Mouse (Mus musculus) mouse trophoblast stem cell (cell line): ENCODE measurements around the gene Glt1d1.
"Not testable (repeated sequence)": the region's sequence is repeated elsewhere in the genome, so short reads cannot be mapped to it uniquely, and the experiment has no call there.

Experiments used
- in situ Hi-C, 2 experiments: fragments of 300-500 bp; cut with MseI, MboI; formaldehyde crosslinking; loops; 2 replicates in 1 of 2; 3 replicates in 1 of 2; pipeline ENCODE4 v1.15.1; 2025

Glt1d1 gene

DNA sequence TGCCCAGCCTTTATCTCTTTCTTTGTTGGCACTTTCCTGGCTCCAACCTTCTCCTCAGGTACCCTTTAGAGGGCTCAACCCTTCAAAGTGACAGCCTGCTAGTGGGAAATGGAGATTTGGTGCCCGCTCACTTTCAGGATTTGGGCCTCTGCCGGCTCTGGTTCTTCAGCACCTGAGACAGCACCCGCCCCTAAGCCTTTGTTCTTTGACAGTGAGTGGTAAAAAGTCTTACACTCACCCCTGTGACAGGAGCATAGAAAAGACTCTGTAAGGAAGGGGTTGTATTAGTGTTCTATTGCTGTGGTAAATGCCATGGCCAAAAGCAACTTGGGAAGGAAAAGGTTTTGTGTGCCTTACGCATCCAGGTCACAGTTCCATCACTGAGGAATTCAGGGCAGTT lies 63.8 kb downstream of the Glt1d1 start:
- in situ Hi-C loops = no loop called here

GRCm38 (mm10) chr5:127696602-127697001 lies 64.5 kb downstream of the Glt1d1 start:
- in situ Hi-C loops = no loop called here

DNA sequence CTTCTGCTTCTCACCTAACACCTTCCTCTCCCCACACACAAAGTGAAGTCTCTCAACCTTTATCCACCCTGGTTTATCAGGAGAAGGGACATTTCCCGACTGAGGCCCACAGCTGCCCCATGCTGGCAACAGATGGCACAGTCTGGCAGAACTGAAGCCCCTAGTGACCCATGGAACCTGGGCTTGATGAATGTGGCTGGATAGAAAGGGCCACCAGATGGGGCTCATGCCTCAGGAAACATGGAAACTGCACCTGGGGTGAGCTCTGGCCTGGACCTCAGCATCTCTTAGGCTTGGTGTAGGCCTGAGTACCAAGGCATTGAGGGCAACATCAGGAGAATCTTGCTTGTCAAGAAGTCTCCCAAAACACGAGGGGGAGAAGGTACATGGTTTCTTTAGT lies 66.5 kb downstream of the Glt1d1 start:
- in situ Hi-C loops = no loop called here

- in situ Hi-C loops = no loop called here
Measured at GRCm38 (mm10) chr5:127699679-127700078, 67.6 kb downstream of the Glt1d1 start.

DNA sequence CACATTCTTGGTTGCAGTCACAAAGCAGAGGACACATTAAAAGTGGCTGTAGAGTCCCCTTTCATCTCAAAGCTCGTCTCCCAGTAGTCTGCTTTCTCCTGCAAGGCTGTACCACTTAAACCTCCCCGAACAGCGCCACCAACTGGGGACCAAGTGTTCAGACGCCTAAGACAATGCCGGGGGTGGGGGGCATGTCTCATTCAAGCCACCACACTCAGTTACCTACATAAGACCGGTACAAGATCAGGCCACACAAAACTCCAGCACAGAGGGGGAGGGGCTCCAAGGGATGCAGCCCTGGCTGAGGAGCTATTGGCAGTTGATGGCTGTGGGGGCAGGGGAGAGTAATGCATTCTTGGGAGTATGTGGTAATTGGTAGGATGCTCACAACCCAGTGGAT lies 68.1 kb downstream of the Glt1d1 start:
- in situ Hi-C loops = no loop called here

- in situ Hi-C loops = no loop called here
Measured at GRCm38 (mm10) chr5:127703609-127704180, 71.6 kb downstream of the Glt1d1 start.

DNA sequence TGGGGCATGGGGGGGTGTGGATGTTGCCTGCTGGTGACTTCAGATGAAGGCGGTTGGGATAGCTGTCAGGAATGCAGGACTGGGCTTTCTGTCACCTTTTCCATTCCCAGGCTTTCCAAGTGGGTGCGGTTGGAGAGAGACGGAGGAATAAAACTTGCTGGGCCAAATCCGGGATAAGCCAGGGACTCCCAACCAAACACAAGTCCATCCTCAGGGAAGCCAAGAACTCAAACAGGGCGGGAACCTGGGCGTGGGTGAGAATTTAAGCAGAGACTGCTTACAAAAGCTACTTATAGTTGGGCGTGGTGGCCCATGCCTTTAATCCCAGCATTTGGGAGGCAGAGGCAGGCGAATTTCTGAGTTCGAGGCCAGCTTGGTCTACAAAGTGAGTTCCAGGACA lies 73.2 kb downstream of the Glt1d1 start:
- in situ Hi-C loops = no loop called here

GRCm38 (mm10) chr5:127705976-127706375 lies 73.9 kb downstream of the Glt1d1 start:
- in situ Hi-C loops = no loop called here

- in situ Hi-C loops = no loop called here
Measured at GRCm38 (mm10) chr5:127708143-127708542, 76.1 kb downstream of the Glt1d1 start.

DNA sequence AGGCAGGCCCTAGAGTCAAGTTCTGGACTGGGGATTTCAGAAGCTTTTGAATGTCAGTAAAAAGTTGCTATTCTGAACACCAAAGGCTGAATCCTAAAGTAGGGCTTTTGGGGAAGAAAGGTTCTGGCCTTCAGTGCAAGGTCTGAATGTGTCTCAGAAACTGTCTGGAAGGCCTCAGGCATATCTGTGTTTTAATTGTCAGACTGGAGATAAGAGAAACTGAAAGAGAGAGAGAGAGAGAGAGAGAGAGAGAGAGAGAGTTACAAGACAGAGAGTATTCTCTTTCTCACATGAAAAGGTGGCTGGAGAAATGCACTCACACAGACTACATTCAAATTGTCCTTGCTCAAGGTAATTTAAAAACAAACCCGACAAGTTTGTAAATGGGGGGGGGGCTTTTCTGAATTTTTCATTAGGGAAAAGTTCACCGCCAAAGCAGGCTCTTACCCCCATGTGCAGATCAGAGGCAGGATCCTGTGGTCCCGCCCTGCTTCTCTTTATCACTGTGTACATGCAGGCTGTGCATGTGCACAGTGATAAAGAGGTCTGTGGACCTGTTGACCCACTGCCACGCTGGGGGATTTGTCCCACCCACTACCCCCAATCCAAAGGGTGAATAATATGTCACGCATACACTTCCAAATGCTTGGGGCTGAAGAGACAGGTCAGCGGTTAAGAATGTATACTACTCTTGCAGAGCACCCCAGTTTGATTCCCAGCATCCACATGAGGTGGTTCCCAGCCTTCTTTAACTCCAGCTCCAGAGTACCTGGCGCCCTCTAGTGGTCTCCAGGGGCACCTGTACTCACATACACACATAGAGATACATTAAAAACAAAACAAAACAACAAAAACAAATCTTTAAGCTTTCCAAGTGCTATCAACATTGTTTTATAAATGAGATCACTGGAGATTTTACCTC lies 83.0 kb downstream of the Glt1d1 start:
- in situ Hi-C loops = no loop called here

- in situ Hi-C loops = no loop called here
Measured at GRCm38 (mm10) chr5:127720591-127721379, 88.7 kb downstream of the Glt1d1 start.

GRCm38 (mm10) chr5:127722171-127722570 lies 90.1 kb downstream of the Glt1d1 start:
- in situ Hi-C loops = not testable (repeated sequence)

DNA sequence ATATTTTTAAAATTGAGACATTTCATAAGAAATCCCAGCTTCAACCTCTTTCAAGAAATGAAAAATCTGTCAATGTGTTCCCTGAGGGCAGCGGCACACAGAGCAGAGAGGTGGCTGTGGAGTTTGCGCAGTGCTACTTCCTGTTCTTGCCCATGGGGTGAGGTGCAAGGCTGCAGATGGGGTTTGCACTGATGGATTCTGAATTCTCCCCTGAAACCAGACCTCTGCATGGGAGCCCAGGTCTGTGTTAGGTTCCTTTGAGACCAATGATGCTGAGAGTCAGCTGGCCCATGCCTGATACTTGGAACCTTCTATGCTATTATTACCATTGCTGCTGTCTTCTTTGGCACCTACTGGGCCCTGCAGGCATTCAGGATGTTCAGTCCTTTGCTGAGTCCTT lies 98.3 kb downstream of the Glt1d1 start:
- in situ Hi-C loops = no loop called here

DNA sequence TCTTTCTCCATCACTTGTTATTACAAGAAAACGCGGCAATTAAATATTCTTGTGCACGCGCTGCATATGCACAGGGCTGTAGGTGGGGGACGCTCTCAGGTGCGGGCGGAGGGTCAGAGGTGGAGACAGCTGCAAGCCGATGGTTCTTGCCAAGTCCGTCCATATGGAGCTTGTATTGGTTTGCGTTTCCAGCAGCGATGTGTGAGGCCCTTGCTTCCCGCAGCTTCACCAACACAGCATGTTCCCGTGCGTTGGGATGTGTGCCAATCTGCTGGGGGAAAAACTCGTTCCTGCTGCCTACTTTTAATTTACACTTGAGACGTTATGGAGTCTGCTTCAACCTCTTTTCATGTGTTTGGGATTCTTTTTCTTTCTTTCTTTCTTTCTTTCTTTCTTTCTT lies 109.3 kb downstream of the Glt1d1 start:
- in situ Hi-C loops = no loop called here

DNA sequence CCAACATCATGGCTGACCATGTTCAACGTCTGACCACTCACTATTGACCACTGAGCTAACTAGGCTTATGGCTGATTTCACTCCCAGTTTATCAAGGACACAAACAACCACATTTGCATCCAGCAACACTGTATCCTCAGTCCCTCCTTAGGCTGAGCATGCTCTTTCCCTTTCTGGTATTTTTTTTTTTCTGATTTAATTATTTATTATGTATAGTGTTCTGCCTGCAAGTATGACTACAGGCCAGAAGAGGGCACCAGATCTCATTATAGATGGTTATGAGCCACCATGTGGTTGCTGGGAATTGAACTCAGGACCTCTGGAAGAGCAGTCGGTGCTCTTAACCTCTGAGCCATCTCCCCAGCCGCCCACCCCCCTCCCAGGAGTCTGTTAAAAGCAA lies 117.5 kb downstream of the Glt1d1 start:
- in situ Hi-C loops = not testable (repeated sequence)

- in situ Hi-C loops = no loop called here
Measured at GRCm38 (mm10) chr5:127751262-127751975, 119.4 kb downstream of the Glt1d1 start.

- in situ Hi-C loops = no loop called here
Measured at GRCm38 (mm10) chr5:127755594-127755993, 123.5 kb downstream of the Glt1d1 start.

- in situ Hi-C loops = no loop called here
Measured at GRCm38 (mm10) chr5:127756011-127756410, 123.9 kb downstream of the Glt1d1 start.

DNA sequence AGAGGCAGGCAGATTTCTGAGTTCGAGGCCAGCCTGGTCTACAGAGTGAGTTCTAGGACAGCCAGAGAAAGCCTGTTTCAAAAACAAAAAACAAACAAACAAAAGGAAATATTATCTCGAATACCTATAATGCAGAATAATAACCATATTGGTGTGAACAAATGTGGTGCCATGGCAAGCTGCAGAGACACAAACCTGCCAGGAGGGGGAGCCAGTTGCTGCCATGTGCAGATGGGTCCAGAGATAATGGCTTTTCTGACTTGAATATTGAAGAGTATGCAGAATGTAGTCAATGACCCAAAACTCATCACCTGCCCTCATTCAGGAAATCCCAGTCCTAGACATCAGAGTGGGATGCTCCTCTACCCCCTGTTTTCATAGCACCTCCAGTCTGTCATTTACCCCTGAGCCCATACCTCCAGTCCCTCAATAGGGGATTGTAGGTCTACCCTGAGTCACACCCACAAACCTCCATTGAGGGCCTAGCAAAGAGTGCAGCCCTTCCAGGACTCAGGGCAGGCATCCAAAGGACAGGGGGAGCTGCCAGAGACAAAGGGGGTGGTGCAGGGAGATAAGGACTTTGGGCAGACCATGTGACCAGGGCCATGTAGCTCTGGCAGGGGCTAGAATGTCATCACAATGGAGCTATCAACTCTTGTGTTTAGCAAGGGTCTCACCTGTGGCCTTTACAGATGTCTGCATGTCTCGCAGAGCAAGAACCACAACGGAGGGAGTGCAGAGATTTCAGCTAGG lies 124.8 kb downstream of the Glt1d1 start:
- in situ Hi-C loops = no loop called here

- in situ Hi-C loops = no loop called here
Measured at GRCm38 (mm10) chr5:127758576-127758975, 126.5 kb downstream of the Glt1d1 start.
